Mouse (Mus musculus): ENCODE measurements around the gene Limk1. TPM values are rescaled to one million over a fixed set of nuclear protein-coding genes. Genes with fewer than 3 reads are reported as not detected.
A peak's percentile ranks its signal among the peaks of the same experiment; 100 is the strongest.

Limk1 gene
- 2.6 and 3.3 TPM in 2 replicates for polyA plus RNA-seq (2014; fragmentation: Nextera tagmentation; extraction: Ambion mirVana)

DNA sequence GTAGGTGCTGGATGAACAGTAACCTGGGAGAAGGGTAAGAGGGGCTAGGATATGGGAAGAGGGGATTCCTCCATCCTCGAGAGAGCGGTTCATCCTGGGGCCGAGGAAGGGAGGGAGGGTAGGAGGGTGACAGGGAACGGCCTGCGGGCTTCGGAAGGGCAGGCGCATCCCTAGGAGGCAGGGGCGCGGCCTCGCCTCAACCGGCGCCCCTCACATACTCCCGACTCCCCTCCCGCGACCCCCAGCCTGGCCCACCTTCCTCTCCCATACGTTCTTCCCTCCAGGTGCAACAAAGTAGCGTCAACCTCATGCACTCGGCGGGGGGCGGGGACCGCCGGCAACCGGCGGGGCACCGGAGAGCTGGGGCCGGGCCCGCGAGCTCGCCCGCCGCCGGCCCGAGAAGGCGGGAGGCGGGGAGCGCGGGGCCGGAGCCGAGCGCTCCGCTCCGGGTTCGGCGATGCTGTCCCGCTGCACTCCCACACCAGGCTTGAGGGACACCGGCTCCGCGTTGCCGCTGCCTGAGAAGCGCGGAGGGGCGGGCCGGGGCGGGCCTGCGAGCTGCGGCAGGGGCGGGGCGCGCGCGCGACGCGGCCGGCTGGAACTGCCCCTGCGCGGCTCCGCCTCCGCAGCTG lies at the start of gene Limk1:
TSS of gene Limk1 (minus strand) at position 513 of the 632 bp plus-strand sequence.
- H3K27me3 ChIP-seq (ENCODE audit: control insufficient read depth, insufficient read depth, low read length): no peaks in the 10 kb centered on the region
- H3K4me3 ChIP-seq (ENCODE audit: low read depth, low read length): peak within 1 kb of the TSS; percentile 72
- no peaks in the 10 kb centered on the region for H3K36me3 ChIP-seq (ENCODE audit: control insufficient read depth, insufficient read depth, low read length)
- H3K4me1 ChIP-seq (ENCODE audit: control insufficient read depth, insufficient read depth, low read length): 0 out of 2 replicates have a peak, but pooled peaks cover 2% of the 10 kb centered on the region
- H3K9me3 ChIP-seq (replicated peaks; ENCODE audit: control insufficient read depth, low read length): no peaks in the 10 kb centered on the region
- ATAC-seq (replicated peaks; ENCODE audit: insufficient number of reproducible peaks, low FRiP score, low TSS enrichment): 0 out of 2 replicates have a peak, but pooled peaks have one; percentile 1
- H3K9ac ChIP-seq (ENCODE audit: low read depth, low read length): peak within 1 kb of the TSS; percentile 80
- peak within 1 kb of the TSS; percentile 98 for H3K4me2 ChIP-seq
- WGBS (ENCODE audit: insufficient replicate concordance): 1% methylated on average over 59 of the region's 69 CpGs
- H3K27ac ChIP-seq (ENCODE audit: low read depth, low read length): peak within 1 kb of the TSS; percentile 62

DNA sequence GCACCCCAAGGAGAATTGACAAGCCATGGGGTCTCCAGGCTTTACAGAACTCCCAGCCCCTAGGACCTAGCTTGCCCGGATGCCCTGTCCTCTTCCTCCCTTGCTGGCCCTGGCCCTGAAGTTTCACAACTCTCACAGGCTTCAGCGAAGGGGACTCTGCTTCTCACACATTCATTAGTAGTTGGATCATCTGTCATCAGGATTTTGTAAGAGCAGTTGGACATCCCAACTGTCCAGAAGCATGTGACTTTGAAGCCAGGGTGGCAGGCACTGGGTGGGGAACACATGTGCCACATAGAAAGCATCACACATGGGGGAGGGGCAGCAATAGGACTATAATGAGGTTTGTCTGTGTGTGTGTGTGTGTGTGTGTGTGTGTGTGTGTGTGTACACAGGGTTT lies 46.5 kb upstream of the Limk1 start:
- H3K4me2 ChIP-seq: no peak overlapping the region
- no peaks in the 10 kb centered on the region for H3K9me3 ChIP-seq (replicated peaks; ENCODE audit: control insufficient read depth, low read length)
- no peak overlapping the region for H3K27ac ChIP-seq (ENCODE audit: low read depth, low read length)
- H3K4me3 ChIP-seq (ENCODE audit: low read depth, low read length): no peak overlapping the region
- H3K36me3 ChIP-seq (ENCODE audit: control insufficient read depth, insufficient read depth, low read length): no peaks in the 10 kb centered on the region
- H3K9ac ChIP-seq (ENCODE audit: low read depth, low read length): no peak overlapping the region
- no peaks in the 10 kb centered on the region for H3K4me1 ChIP-seq (ENCODE audit: control insufficient read depth, insufficient read depth, low read length)
- no peak for ATAC-seq (replicated peaks; ENCODE audit: insufficient number of reproducible peaks, low FRiP score, low TSS enrichment)
- 70% methylated on average over 2 of the region's 2 CpGs for WGBS (ENCODE audit: insufficient replicate concordance)
- H3K27me3 ChIP-seq (ENCODE audit: control insufficient read depth, insufficient read depth, low read length): no peaks in the 10 kb centered on the region

DNA sequence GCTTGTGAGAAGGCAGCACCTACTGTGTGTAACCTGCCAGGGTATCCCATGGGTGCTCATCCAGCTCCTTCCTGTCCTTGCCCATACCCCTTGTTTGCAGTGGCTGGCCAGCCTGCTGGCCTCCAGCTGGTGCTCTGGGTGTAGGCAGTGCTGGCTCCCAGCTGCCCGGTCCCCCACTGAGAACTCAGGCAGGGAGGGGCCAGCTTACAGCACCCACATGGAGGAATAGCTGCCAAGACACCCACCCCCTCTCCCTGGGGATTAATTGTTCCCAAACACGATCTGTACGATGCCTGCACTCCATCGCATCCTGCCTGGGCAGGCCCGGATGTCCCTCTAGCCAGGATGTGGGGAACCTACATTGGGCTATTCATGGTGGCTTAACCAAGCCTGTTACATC lies 45.7 kb upstream of the Limk1 start:
- no peak overlapping the region for H3K27ac ChIP-seq (ENCODE audit: low read depth, low read length)
- H3K4me2 ChIP-seq: no peak overlapping the region
- H3K36me3 ChIP-seq (ENCODE audit: control insufficient read depth, insufficient read depth, low read length): no peaks in the 10 kb centered on the region
- no peak overlapping the region for H3K9ac ChIP-seq (ENCODE audit: low read depth, low read length)
- H3K27me3 ChIP-seq (ENCODE audit: control insufficient read depth, insufficient read depth, low read length): no peaks in the 10 kb centered on the region
- H3K9me3 ChIP-seq (replicated peaks; ENCODE audit: control insufficient read depth, low read length): no peaks in the 10 kb centered on the region
- no peaks in the 10 kb centered on the region for H3K4me1 ChIP-seq (ENCODE audit: control insufficient read depth, insufficient read depth, low read length)
- no peak overlapping the region for H3K4me3 ChIP-seq (ENCODE audit: low read depth, low read length)
- no peak for ATAC-seq (replicated peaks; ENCODE audit: insufficient number of reproducible peaks, low FRiP score, low TSS enrichment)
- WGBS (ENCODE audit: insufficient replicate concordance): 79% methylated on average over 5 of the region's 5 CpGs

DNA sequence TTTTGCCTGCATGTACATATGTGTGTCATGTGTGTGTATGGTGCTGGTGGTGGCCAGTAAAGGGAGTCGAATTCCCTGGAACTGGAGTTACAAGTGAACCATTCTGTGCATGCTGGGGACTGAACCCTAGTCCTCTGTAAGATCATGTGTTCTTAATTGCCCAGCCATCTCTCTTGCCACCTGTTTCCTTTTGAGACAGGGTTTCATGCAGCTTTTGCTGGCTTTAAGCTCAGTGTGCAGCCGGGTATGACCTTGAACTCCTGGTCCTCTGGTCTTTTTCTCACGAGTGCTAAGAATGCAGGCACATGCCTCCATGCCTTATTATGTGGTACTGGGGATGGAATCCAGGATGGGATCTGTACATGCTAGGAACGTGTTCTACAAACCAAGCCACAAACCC lies 44.8 kb upstream of the Limk1 start:
- no peak overlapping the region for H3K9ac ChIP-seq (ENCODE audit: low read depth, low read length)
- no peaks in the 10 kb centered on the region for H3K4me1 ChIP-seq (ENCODE audit: control insufficient read depth, insufficient read depth, low read length)
- H3K4me2 ChIP-seq: no peak overlapping the region
- no peaks in the 10 kb centered on the region for H3K27me3 ChIP-seq (ENCODE audit: control insufficient read depth, insufficient read depth, low read length)
- no peak overlapping the region for H3K27ac ChIP-seq (ENCODE audit: low read depth, low read length)
- no peaks in the 10 kb centered on the region for H3K36me3 ChIP-seq (ENCODE audit: control insufficient read depth, insufficient read depth, low read length)
- no peak for ATAC-seq (replicated peaks; ENCODE audit: insufficient number of reproducible peaks, low FRiP score, low TSS enrichment)
- 59% methylated on average over 4 of the region's 4 CpGs for WGBS (ENCODE audit: insufficient replicate concordance)
- no peak overlapping the region for H3K4me3 ChIP-seq (ENCODE audit: low read depth, low read length)
- H3K9me3 ChIP-seq (replicated peaks; ENCODE audit: control insufficient read depth, low read length): no peaks in the 10 kb centered on the region

DNA sequence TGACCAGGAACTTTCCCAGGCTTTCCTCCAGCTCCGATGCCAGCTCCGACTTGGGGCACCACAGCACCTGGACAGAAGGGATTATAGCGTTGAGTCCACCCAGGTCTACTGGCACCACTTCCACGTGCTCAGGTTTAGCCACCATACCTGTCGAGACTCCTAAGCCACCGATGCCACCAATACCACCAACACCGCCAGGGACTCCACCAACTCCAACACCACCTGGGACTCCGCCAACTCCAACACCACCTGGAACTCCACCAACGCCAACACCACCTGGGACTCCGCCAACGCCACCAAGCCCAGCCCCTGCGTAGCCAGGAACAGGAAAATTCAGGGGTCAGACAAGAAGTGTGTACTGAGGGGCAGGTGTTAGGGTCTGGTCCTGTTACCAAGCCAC lies 40.7 kb upstream of the Limk1 start:
- no peak overlapping the region for H3K9ac ChIP-seq (ENCODE audit: low read depth, low read length)
- H3K4me3 ChIP-seq (ENCODE audit: low read depth, low read length): no peak overlapping the region
- H3K9me3 ChIP-seq (replicated peaks; ENCODE audit: control insufficient read depth, low read length): no peaks in the 10 kb centered on the region
- no peaks in the 10 kb centered on the region for H3K36me3 ChIP-seq (ENCODE audit: control insufficient read depth, insufficient read depth, low read length)
- H3K4me2 ChIP-seq: no peak overlapping the region
- ATAC-seq (replicated peaks; ENCODE audit: insufficient number of reproducible peaks, low FRiP score, low TSS enrichment): no peak
- no peaks in the 10 kb centered on the region for H3K27me3 ChIP-seq (ENCODE audit: control insufficient read depth, insufficient read depth, low read length)
- 87% methylated on average over 12 of the region's 12 CpGs for WGBS (ENCODE audit: insufficient replicate concordance)
- H3K27ac ChIP-seq (ENCODE audit: low read depth, low read length): no peak overlapping the region
- no peaks in the 10 kb centered on the region for H3K4me1 ChIP-seq (ENCODE audit: control insufficient read depth, insufficient read depth, low read length)

DNA sequence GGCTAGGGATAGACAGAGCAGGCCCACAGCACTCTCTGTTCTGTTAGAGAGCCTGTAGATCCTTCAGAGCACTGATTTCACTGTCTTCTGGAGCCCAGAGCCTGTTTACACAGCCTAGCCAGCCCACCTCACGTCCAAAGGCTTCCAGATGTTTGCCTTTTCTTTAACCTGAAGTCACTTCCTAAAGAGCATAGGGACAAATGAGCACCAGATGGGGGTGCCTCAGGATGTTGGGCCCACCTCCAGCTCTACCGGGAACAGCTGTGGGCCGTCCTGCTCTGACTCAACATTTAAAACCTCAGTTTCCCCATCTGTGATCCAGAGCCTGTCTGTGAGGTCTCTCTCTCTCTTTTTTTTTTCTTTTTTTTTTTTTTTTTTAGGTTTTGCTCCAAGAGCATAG lies 40.1 kb upstream of the Limk1 start:
- Histone ChIP-seq H3K4me2 (no peak overlapping the region), H3K27ac (ENCODE audit: low read depth, low read length) (no peak overlapping the region), H3K9ac (ENCODE audit: low read depth, low read length) (no peak overlapping the region), H3K4me1 (ENCODE audit: control insufficient read depth, insufficient read depth, low read length) (no peaks in the 10 kb centered on the region), H3K36me3 (ENCODE audit: control insufficient read depth, insufficient read depth, low read length) (no peaks in the 10 kb centered on the region), H3K27me3 (ENCODE audit: control insufficient read depth, insufficient read depth, low read length) (no peaks in the 10 kb centered on the region), H3K4me3 (ENCODE audit: low read depth, low read length) (no peak overlapping the region), H3K9me3 (replicated peaks; ENCODE audit: control insufficient read depth, low read length) (no peaks in the 10 kb centered on the region)
- 72% methylated on average over 3 of the region's 3 CpGs for WGBS (ENCODE audit: insufficient replicate concordance)
- ATAC-seq (replicated peaks; ENCODE audit: insufficient number of reproducible peaks, low FRiP score, low TSS enrichment): no peak

DNA sequence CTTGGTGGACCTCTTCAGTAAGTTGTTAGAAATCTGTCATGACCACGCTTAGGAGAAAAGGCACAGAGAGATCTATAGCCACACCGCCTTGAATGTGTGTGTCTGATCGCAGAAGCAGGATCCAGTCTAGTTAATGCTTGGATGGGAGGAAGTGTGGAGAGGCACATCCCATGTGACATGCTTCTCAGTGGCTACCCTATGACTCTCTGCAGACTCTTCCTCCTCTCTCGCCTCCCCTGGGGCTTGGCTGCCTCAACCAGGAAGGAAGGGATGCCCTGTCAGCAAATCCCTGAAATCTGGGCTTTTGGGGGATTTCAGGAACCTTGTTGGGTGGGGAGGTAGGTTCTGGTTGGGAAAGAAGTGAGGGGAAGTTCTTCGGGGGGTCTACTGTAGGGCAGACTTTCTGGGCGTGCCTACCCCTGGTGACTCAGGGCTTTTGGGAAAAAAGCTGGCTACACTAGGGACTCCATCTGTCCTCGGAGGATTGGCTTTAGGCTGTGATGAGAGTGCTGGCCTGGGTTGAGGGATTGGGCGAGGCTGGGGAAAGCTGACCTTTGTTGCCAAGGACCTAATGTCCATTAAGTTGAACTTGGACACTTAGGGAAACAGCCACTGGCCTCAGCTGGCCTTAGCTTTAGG lies 38.7 kb upstream of the Limk1 start:
- WGBS (ENCODE audit: insufficient replicate concordance): 73% methylated on average over 8 of the region's 8 CpGs
- H3K27ac ChIP-seq (ENCODE audit: low read depth, low read length): no peak overlapping the region
- H3K36me3 ChIP-seq (ENCODE audit: control insufficient read depth, insufficient read depth, low read length): no peaks in the 10 kb centered on the region
- H3K4me2 ChIP-seq: no peak overlapping the region
- no peaks in the 10 kb centered on the region for H3K27me3 ChIP-seq (ENCODE audit: control insufficient read depth, insufficient read depth, low read length)
- no peaks in the 10 kb centered on the region for H3K4me1 ChIP-seq (ENCODE audit: control insufficient read depth, insufficient read depth, low read length)
- no peaks in the 10 kb centered on the region for H3K9me3 ChIP-seq (replicated peaks; ENCODE audit: control insufficient read depth, low read length)
- no peak overlapping the region for H3K4me3 ChIP-seq (ENCODE audit: low read depth, low read length)
- no peak overlapping the region for H3K9ac ChIP-seq (ENCODE audit: low read depth, low read length)
- ATAC-seq (replicated peaks; ENCODE audit: insufficient number of reproducible peaks, low FRiP score, low TSS enrichment): no peak

DNA sequence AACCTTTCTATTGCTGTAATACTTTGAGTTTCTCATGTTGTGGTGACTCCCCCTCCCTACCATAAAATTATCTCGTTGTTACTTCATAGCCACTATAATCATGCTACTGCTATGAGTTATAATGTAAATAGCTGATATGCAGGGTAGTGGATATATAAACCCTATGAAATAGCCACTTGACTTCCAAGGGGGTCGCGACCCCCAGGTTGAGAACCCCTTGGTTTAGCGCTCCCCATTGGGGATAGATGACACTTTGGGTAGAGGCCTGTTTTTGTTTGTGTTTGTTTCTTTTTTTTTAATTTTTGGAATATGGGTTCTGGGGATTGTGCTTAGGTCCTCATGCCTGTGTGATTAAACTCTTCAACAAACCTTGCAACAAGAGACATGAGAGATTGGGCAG lies 36.9 kb upstream of the Limk1 start:
- ATAC-seq (replicated peaks; ENCODE audit: insufficient number of reproducible peaks, low FRiP score, low TSS enrichment): no peak
- Histone ChIP-seq H3K4me1 (ENCODE audit: control insufficient read depth, insufficient read depth, low read length) (no peaks in the 10 kb centered on the region), H3K9me3 (replicated peaks; ENCODE audit: control insufficient read depth, low read length) (no peaks in the 10 kb centered on the region), H3K4me2 (no peak overlapping the region), H3K36me3 (ENCODE audit: control insufficient read depth, insufficient read depth, low read length) (no peaks in the 10 kb centered on the region), H3K27ac (ENCODE audit: low read depth, low read length) (no peak overlapping the region), H3K9ac (ENCODE audit: low read depth, low read length) (no peak overlapping the region), H3K4me3 (ENCODE audit: low read depth, low read length) (no peak overlapping the region), H3K27me3 (ENCODE audit: control insufficient read depth, insufficient read depth, low read length) (no peaks in the 10 kb centered on the region)
- WGBS (ENCODE audit: insufficient replicate concordance): 60% methylated on average over 4 of the region's 4 CpGs

DNA sequence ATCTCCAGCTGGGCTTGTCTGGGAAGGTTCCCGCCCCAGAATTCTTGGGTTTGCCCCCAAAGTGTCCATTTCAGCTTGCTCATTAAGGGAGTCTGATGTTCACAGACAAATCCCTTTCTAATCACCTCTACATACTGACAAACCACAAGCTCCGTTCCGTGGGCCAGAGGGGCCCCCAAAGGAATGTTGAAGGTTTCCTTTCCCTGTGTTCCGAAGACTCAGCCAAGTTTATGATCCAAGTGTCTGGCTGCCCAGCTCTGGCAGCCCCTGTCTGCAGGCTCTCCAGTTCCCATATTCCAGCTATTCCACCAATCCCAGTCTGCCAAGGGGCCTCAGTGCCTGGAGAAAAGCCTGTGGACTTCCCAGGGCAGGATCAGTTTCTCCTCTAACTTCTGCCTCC lies 31.7 kb upstream of the Limk1 start:
- Histone ChIP-seq H3K4me3 (ENCODE audit: low read depth, low read length) (no peak overlapping the region), H3K4me1 (ENCODE audit: control insufficient read depth, insufficient read depth, low read length) (no peaks in the 10 kb centered on the region), H3K27ac (ENCODE audit: low read depth, low read length) (no peak overlapping the region), H3K27me3 (ENCODE audit: control insufficient read depth, insufficient read depth, low read length) (0 out of 2 replicates have a peak, but pooled peaks cover 3% of the 10 kb centered on the region), H3K4me2 (no peak overlapping the region), H3K36me3 (ENCODE audit: control insufficient read depth, insufficient read depth, low read length) (no peaks in the 10 kb centered on the region), H3K9me3 (replicated peaks; ENCODE audit: control insufficient read depth, low read length) (no peaks in the 10 kb centered on the region), H3K9ac (ENCODE audit: low read depth, low read length) (no peak overlapping the region)
- WGBS (ENCODE audit: insufficient replicate concordance): 52% methylated on average over 4 of the region's 4 CpGs
- no peak for ATAC-seq (replicated peaks; ENCODE audit: insufficient number of reproducible peaks, low FRiP score, low TSS enrichment)
